Mouse (Mus musculus): ENCODE data around the gene Ptov1. TPM values are rescaled to one million over a fixed set of nuclear protein-coding genes. Genes with fewer than 3 reads are reported as not detected.
"Not testable (repeated sequence)": the region's sequence is repeated elsewhere in the genome, so short reads cannot be mapped to it uniquely, and the experiment has no call there.

Gene Ptov1
- total RNA-seq, 2 experiments from 2014 or later = 126 to 137 TPM

DNA sequence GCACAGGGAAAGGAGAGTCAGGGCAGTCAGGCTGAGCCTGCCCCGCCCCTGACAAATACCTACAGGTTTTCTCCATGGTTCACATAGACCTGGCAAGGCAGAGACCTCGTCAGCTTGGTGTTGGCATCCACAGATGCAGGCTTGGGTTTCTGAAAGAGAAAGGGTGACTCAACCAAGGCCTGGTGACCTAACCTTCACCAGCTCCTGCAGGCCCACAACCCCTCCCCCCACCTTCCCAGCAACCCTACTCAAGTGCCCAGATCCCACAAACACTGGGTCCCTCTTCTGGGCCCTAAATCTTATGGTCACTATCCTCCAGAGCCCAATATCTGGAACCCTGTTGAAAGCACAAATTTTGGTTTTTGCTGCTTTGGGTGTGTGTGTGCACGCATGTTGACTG lies 13.4 kb upstream of the Ptov1 start:
- TF ChIP-seq CTCF (IDR thresholded peaks at IDR 0.05) = no peak
- intact Hi-C loops (cut with DNase I) = no loop called here
- Histone ChIP-seq H3K4me3 (no peak overlapping the region), H3K27ac (no peak overlapping the region)
- no peak for DNase-seq

DNA sequence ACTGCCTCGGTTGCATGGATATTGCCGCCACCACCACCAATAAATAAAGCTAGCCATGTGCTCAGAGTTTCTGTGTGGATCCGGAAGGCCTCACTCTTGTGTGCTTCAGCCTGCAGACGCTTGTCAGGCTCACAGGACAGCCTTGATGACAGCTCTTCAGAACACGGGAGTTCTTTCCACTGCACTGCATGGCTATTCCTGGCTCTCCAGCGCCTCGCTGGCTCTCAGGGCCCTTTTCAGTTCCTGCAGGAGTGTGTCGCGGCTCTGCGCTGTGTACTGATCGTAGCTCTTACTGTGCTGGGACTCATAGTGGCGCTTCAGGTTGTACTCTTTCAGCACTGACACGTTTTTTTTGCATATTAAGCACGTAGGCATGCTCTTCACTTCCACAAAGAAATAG lies 8.2 kb upstream of the Ptov1 start:
- Histone ChIP-seq H3K4me3 (no peak overlapping the region), H3K27ac (no peak overlapping the region)
- TF ChIP-seq CTCF (IDR thresholded peaks at IDR 0.05) = no peak
- intact Hi-C loops (cut with DNase I) = no loop called here
- DNase-seq = no peak

DNA sequence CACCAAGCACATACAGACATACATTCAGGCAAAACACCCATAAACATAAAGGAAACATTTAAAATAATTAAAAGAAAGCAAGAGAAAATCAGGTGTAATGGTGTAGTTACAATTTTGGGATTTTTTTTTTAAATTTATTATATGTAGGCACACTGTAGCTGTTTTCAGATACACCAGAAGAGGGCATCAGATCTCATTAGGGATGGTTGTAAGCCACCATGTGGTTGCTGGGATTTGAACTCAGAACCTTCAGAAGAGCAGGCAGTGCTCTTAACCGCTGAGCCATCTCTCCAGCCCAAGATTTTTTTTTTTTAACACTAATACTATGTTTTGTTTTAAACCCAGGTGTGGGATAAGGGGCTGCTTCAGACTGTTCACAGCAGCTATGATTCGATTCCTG lies 2.2 kb upstream of the Ptov1 start:
- intact Hi-C loops (cut with DNase I) = loop anchor here (2.0 kb wide), 2 partner anchors 15 to 21 kb away; partner anchors contain the start of gene Med25
- DNase-seq, H3K4me3 ChIP-seq, H3K27ac ChIP-seq: not testable (repeated sequence)
- TF ChIP-seq CTCF (IDR thresholded peaks at IDR 0.05) = peak; percentile 41

DNA sequence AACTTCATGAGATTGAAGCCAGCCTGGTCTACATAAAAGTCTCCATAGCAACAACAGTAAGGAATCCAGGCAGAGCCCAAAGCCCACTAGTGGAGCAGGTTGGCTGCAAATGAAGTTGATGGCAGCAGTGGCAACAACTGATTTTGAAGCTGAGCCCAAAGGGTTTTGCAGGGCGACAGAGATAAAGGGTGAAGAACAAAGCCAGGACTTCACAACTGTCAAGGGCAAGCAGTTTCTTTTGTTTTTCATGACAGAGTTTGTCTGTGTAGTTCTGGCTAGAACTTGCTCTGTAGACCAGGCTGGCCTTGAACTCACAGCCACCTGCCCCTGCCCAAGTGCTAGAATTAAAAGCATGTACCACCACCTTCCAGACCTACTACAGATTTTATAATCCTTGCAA lies 1.6 kb upstream of the Ptov1 start:
- DNase-seq = no peak
- intact Hi-C loops (cut with DNase I) = loop anchor here (2.0 kb wide), 1 partner anchor 22 kb away; the partner anchor contains the start of gene Med25
- Histone ChIP-seq H3K4me3 (no peak overlapping the region), H3K27ac (peak overlapping the region; percentile 40; the same call in 1 of the 2 replicates)
- no peak for TF ChIP-seq CTCF (IDR thresholded peaks at IDR 0.05)

DNA sequence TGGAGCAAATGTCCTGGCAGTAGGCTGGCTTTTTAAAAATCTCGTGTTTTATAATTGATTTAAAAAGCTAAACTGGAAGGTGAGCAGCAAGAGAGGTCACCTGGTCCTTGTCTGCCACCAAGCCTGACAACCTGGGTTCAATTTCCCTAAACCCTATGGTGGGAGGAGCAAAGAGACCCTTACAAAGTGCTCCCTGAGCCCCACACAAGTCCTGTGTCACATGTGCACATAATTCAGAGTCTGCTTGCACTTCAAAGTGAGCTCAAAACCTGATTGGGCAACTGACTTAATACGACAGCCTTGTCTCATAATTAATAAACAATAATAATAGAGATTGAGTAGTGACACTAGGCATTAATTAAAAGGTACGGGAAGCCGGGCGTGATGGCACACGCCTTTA lies 1.0 kb upstream of the Ptov1 start:
- no peak for DNase-seq
- intact Hi-C loops (cut with DNase I) = loop anchor here (2.0 kb wide), 1 partner anchor 22 kb away; the partner anchor contains the start of gene Med25
- TF ChIP-seq CTCF (IDR thresholded peaks at IDR 0.05) = no peak
- Histone ChIP-seq H3K4me3 (peak overlapping the region; percentile 97), H3K27ac (peak overlapping the region; percentile 99)

DNA sequence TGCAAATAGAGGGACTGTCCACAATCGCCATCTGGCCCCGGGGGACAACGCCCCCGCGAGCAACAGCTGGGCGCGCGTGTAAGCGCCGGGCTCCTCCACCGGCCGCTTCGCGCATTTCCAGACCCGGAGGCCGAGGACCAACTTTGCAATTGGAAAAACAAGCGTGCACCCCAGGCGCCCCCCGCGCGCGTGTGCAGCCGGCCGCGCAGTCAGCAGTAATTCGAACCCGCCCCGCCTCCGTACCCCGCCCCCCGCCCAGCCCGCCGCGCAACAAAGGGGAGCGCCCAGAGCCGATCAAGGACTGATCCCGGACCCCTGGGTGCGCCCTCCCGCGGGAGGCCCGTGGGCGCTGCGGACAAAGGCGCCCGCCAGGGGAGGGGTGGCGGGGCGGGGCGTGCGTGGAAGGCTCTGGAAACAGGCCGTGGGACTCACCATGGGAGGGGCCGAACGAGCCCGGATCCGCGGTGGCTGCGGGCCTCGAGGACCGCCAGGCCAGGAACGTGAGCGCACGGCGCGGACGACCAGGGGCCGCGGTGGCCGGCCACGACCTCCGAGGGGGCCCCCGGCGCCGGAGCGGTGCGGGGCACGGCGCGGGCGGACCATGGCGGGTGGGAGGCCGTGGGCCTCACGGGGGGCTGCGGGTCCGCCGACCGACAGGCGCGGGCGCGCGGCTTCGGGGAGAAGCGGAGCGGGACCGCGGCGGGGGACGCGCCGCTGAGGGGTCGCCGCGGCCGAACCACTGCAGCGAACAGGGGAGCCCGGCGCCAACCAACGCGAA lies 480 bp downstream of the Ptov1 start:
- no peak; the same call in 1 of the 2 replicates for TF ChIP-seq CTCF (IDR thresholded peaks at IDR 0.05)
- H3K4me3 ChIP-seq = peak overlapping the region; percentile 97
- intact Hi-C loops (cut with DNase I) = no loop called here
- DNase-seq = peak; percentile 85
- H3K27ac ChIP-seq = peak overlapping the region; percentile 99

DNA sequence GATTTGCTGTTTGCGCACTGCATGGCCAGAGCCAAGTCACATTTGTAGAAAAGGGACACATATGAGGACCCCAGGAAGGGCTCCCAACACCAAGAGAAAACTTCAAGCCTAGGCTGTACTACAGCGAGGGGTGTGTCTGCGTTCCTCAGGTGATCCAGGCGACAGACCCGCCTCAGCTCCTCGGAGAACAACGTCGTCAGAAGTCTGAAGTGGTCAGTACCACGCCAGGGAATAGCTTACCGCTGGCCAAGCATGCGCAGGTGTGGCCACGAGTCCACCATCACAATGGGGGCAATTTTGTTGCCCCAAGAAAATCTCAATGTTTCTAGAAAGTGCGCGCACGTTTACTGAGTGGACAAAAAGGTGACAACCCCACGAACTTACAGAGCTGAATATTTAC lies 1.1 kb downstream of the Ptov1 start:
- H3K27ac ChIP-seq = peak overlapping the region; percentile 99
- TF ChIP-seq CTCF (IDR thresholded peaks at IDR 0.05) = no peak
- peak; percentile 51 for DNase-seq
- intact Hi-C loops (cut with DNase I) = no loop called here
- H3K4me3 ChIP-seq = peak overlapping the region; percentile 97

DNA sequence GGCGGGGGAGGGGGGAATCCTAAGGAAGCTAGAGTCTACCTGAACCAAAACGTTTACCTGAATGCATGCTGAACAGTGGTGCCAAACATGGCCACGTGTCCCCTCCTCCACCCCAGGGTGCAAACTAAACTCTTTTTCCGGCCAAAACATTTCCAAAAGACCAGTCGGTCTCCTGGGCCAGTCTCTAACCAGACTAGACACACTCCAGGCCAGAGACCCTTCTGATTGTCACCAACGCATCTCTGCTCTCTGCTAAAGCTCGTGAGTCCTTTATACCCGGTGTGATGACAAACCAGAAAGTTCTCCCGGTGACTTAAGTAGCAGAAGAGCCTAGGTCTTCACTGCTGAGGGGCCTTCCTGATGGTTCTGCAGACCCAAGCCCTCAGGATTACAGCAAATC lies 1.8 kb downstream of the Ptov1 start:
- TF ChIP-seq CTCF (IDR thresholded peaks at IDR 0.05) = no peak
- Histone ChIP-seq H3K4me3 (peak overlapping the region; percentile 97), H3K27ac (peak overlapping the region; percentile 99)
- intact Hi-C loops (cut with DNase I) = no loop called here
- DNase-seq = no peak

DNA sequence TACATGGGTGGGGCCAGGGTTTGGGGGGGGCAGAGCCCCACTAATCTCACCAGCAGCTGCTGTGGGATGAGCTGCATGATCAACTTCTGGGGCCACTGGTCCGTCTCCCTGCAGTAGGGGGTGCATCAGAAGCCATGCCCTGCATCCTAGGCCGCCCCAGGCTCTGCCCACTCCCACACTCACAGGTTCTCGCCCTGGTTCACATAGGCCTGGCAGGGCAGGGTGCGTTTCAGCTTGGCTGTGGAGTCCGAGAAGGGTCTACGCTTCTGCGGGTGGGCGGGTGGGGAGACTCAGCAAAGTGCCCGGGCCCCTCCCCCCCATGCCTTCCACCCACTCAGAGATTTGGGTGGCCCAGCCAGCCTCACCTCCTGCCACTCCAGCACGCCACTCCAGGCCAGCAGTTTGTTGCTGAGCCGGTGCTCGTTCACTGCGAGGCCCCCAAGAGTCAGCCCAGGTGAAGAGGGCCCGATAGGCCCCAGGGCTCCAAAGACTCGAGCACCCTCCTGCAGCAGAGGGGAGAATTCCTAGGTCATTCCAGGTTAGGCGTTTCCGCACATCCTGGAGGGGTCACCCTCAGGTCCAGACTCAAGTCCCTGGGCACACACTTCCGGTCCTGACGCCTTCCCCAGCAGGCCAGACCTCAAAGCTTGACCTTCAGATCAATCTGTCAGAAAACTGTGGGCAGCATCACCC lies 2.4 kb downstream of the Ptov1 start:
- intact Hi-C loops (cut with DNase I) = no loop called here
- peak overlapping the region; percentile 99 for H3K27ac ChIP-seq

DNA sequence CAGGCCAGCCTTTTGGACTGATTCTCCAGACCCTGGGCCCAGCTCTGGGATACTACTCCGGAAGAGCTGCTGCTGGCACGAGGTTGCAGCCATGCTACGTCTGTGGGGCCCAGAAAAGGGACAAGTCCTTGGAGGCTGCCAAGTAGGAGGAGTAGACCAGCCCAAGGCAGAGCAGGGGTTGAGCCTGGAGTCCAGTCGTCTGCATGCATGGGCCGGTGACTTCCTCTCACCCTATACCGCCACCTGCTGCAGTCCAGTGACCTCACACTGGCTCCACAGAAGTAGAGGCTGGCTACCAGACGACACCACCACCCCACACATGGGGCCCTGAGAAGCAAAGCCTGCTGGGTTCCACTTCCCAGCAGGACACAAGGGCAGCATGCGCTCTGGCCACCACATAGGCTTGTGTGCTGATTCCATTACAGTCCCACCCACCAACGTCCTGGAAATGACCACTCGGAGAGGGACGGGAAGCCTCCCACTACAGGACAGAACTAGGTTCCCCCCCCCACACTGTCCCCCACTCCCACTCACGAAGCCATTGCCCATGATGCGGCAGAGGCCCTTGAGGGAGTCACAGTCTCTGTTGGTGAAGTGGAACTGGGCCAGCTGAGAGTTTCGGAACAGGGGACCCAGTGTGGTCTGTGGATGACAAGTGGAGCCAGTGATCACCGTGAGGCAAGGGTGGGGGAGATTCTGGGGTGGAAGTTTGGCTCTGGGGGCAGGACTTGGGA lies 3.1 kb downstream of the Ptov1 start:
- Histone ChIP-seq H3K4me3 (peak overlapping the region; percentile 97), H3K27ac (peak overlapping the region; percentile 99)
- intact Hi-C loops (cut with DNase I) = no loop called here
- TF ChIP-seq CTCF (IDR thresholded peaks at IDR 0.05) = peak; percentile 34; the same call in 1 of the 2 replicates
- DNase-seq = peak; percentile 78

More for the DNA sequence above, 2.4 kb downstream of the Ptov1 start:
- no peak for TF ChIP-seq CTCF (IDR thresholded peaks at IDR 0.05)
- H3K4me3 ChIP-seq = peak overlapping the region; percentile 97
- peak; percentile 41 for DNase-seq

DNA sequence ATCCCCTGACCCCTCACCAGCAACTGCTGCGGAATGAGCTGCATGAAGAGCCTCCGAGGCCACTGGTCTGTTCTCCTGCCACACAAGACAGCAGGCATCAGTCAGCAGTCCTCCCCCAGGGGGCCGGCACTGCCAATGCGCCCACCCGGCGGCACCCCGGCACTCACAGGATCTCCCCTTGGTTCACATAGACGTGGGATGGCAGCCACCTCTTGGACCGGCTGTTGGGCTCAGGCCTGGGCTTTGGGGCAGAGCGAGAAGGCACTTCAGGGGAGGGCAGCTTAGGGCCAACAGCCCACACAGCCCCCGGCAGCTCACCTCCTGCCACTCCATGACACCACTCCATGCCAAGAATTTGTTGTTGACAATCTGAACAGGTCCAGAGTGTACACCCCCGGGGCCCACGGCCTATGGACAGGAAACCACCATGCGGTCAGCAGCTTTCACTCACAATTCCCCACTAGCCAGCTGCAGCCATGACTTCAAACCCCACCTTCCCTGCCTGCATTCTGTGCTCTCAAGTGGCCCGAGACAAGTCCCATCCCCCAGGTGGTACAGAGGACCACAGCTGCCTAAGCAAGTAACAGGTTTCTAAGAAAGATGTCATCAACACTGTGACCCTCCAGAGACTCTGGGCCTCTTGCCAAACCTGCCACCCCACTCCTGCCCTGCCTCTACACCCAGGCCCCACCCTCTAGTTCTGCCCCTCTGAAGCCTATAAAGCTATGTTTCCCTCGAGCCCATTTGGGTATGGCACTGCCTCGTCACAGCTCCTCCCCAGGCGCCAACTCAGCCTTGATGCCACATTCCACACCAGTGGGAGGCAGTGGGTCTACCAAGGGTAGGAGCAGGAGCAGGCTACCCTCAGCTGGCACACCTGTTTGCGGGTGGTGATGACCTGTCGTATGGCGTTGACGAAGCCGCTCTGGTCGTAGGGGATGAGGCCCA lies 4.7 kb downstream of the Ptov1 start:
- no peak overlapping the region for H3K4me3 ChIP-seq
- intact Hi-C loops (cut with DNase I) = no loop called here
- peak overlapping the region; percentile 99 for H3K27ac ChIP-seq
- DNase-seq = peak; percentile 46
- TF ChIP-seq CTCF (IDR thresholded peaks at IDR 0.05) = no peak

Measured in gastrocnemius, adult 2 months (tissue).